9 mouse cellular contexts compared by ENCODE assay signal in genomic region chr6:94183354-94183851, GRCm38 (mm10).
DNase-seq lines count a peak whose midpoint lies in the region; ATAC-seq and TF ChIP-seq lines count a peak whose summit lies in the region.
"Had no signal": no experiment of that assay in that cellular context is flagged by ENCODE, and none has a peak within 500 bp of the region (broad histone marks: within the 10 kb centered on the region; RNA-seq: fewer than 3 reads in every experiment).

No protein-coding gene starts in this region.

- DNase-seq in liver, postnatal 0 days, result peak; percentile 35
- DNase-seq in cerebellum, adult 11-12 months, result peak; percentile 50
- DNase-seq in kidney, postnatal 14 days, result peak; percentile 50
- DNase-seq in thymus, postnatal 0 days (ENCODE audit: low spot score), result no peak
- DNase-seq in left cerebral cortex, adult 8-10 months (ENCODE audit: low spot score in 2 of 2), result no peak
- no peak for DNase-seq in layer of hippocampus, adult 18-20 months (ENCODE audit: low spot score in 2 of 2)
- DNase-seq: liver, embryonic 13.5 days had no signal

- H3K9ac ChIP-seq in liver, postnatal 0 days (replicated peaks), result no peak overlapping the region
- no peak overlapping the region for H3K9ac ChIP-seq in liver, embryonic 12.5 days
- H3K9ac ChIP-seq in heart, embryonic 11.5 days (ENCODE audit: low read depth, low read length), result no peak overlapping the region
- H3K9ac ChIP-seq: liver, embryonic 13.5 days had no signal

- no peaks in the 10 kb centered on the region for H3K36me3 ChIP-seq in liver, postnatal 0 days (replicated peaks; ENCODE audit: insufficient read depth, low read length)
- no peaks in the 10 kb centered on the region for H3K36me3 ChIP-seq in liver, embryonic 12.5 days
- H3K36me3 ChIP-seq in heart, embryonic 11.5 days (ENCODE audit: control insufficient read depth, insufficient read depth, low read length), result no peaks in the 10 kb centered on the region
- H3K36me3 ChIP-seq: liver, embryonic 13.5 days had no signal

- 51% methylated on average over 14 of the region's 14 CpGs for WGBS in liver, postnatal 0 days (ENCODE audit: insufficient replicate concordance)
- WGBS in liver, embryonic 12.5 days (ENCODE audit: insufficient replicate concordance), result 66% methylated on average over 14 of the region's 14 CpGs
- 40% methylated on average over 14 of the region's 14 CpGs for WGBS in heart, embryonic 11.5 days (ENCODE audit: insufficient replicate concordance)

- ATAC-seq in liver, postnatal 0 days, result peak; percentile 41; the same call in 1 of the 2 replicates
- ATAC-seq in liver, embryonic 12.5 days, result no peak
- no peak for ATAC-seq in heart, embryonic 11.5 days (replicated peaks; ENCODE audit: insufficient number of reproducible peaks, low FRiP score, low TSS enrichment)

- no peak overlapping the region for H3K4me2 ChIP-seq in liver, postnatal 0 days (ENCODE audit: low read depth, low read length)
- no peak overlapping the region for H3K4me2 ChIP-seq in liver, embryonic 12.5 days
- peak overlapping the region; percentile 27 for H3K4me2 ChIP-seq in heart, embryonic 11.5 days
- H3K4me2 ChIP-seq: liver, embryonic 13.5 days had no signal

- H3K4me3 ChIP-seq in liver, postnatal 0 days (ENCODE audit: low read depth, low read length), result no peak overlapping the region
- no peak overlapping the region for H3K4me3 ChIP-seq in liver, embryonic 12.5 days
- no peak overlapping the region for H3K4me3 ChIP-seq in heart, embryonic 11.5 days (ENCODE audit: low read depth, low read length)
- H3K4me3 ChIP-seq: liver, embryonic 13.5 days had no signal

- H3K4me1 ChIP-seq in liver, postnatal 0 days (ENCODE audit: insufficient read depth), result peaks cover 11% of the 10 kb centered on the region; the same call in 1 of the 2 replicates
- H3K4me1 ChIP-seq in liver, embryonic 12.5 days, result peaks cover 8% of the 10 kb centered on the region; the same call in 1 of the 2 replicates
- H3K4me1 ChIP-seq in heart, embryonic 11.5 days (ENCODE audit: control insufficient read depth, insufficient read depth, low read length), result peaks cover 53% of the 10 kb centered on the region

- TF ChIP-seq EP300 in liver, postnatal 0 days (IDR thresholded peaks at IDR 0.05; ENCODE audit: low read depth), result no peak

- no peaks in the 10 kb centered on the region for H3K27me3 ChIP-seq in liver, postnatal 0 days (ENCODE audit: insufficient read depth, low read length)
- H3K27me3 ChIP-seq in liver, embryonic 12.5 days (replicated peaks), result peaks cover 18% of the 10 kb centered on the region
- H3K27me3 ChIP-seq in heart, embryonic 11.5 days (ENCODE audit: control insufficient read depth, insufficient read depth, low read length), result no peaks in the 10 kb centered on the region

- no peaks in the 10 kb centered on the region for H3K9me3 ChIP-seq in liver, postnatal 0 days (ENCODE audit: low read length)
- no peaks in the 10 kb centered on the region for H3K9me3 ChIP-seq in liver, embryonic 12.5 days (replicated peaks)
- no peaks in the 10 kb centered on the region for H3K9me3 ChIP-seq in heart, embryonic 11.5 days (replicated peaks; ENCODE audit: control insufficient read depth, low read length)
- H3K9me3 ChIP-seq: liver, embryonic 13.5 days had no signal

- 0 out of 2 replicates have a peak overlapping the region, but pooled peaks have one; percentile 16 for H3K27ac ChIP-seq in liver, postnatal 0 days (ENCODE audit: low read depth)
- H3K27ac ChIP-seq in liver, embryonic 12.5 days, result no peak overlapping the region
- peak overlapping the region; percentile 60 for H3K27ac ChIP-seq in heart, embryonic 11.5 days (ENCODE audit: low read depth, low read length)
- H3K27ac ChIP-seq: liver, embryonic 13.5 days had no signal

- no peak for TF ChIP-seq CTCF in liver, postnatal 0 days (IDR thresholded peaks at IDR 0.05; ENCODE audit: low read depth)

Comparison
In these comparisons a context has a peak if more than half of its experiments do, and no peak if none do; other contexts are left out.
1. DNase-seq: peak in liver, postnatal 0 days (single experiment), cerebellum, adult 11-12 months (single experiment) and kidney, postnatal 14 days (single experiment); none in thymus, postnatal 0 days (single experiment), left cerebral cortex, adult 8-10 months (0 of 2) and layer of hippocampus, adult 18-20 months (0 of 2).